Mouse (Mus musculus): ENCODE results near the gene Fanca. TPM values are rescaled to one million over a fixed set of nuclear protein-coding genes. Genes with fewer than 3 reads are reported as not detected.

The Fanca gene
- total and polyA plus RNA-seq, 3 experiments = 26.2 to 48.7 (median 30.3) TPM

DNA sequence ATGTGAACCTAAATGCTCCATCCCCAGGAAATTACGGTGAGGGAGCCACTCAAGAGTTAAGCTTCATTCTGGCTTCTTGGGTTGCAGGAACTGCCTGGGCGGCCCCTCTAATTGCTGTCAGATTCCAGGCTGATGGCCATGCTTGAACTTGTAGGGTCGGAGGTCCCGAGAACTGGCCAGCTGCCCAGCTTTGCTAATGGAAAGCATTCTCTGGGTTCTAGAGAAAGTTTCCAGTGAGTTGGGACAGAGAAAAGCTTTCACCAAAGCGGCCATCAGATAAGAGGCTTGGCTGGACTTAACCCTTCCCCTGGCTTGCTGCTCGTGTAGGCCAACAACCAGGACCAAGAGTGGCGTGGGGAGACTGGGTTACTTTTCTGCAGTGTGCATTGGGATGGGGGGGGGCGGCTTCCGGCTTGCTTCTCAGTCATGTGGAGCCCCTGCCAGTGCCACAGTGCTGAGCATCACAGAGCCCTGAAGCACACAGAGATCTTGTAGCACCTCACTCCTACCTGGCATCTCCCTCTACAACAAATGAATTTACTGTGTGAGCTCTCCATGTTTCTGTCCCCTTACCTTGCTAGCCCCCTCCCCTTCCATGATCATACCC, 30.0 kb upstream of the Fanca start:
- DNase-seq (ENCODE audit: low spot score) (no peak), ATAC-seq (ENCODE audit: extremely low read depth, insufficient number of reproducible peaks, low FRiP score, poor library complexity, severe bottlenecking) (no peak)
- Histone ChIP-seq H3K4me3 (ENCODE audit: low read depth, low read length) (no peak overlapping the region), H3K27me3 (ENCODE audit: insufficient read depth, low read length) (peaks cover 51% of the 10 kb centered on the region), H3K4me1 (ENCODE audit: insufficient read depth, low read depth, low read length) (peaks cover 3% of the 10 kb centered on the region; the same call in 1 of the 2 replicates), H3K9me3 (replicated peaks) (no peaks in the 10 kb centered on the region), H3K36me3 (replicated peaks) (no peaks in the 10 kb centered on the region)
- TF ChIP-seq CTCF (IDR thresholded peaks at IDR 0.05; ENCODE audit: low read depth, low read length) (no peak), TAL1 (conservative IDR thresholded peaks at IDR 0.05; ENCODE audit: low read depth, low read length) (no peak), POLR2AphosphoS5 (IDR thresholded peaks at IDR 0.05; ENCODE audit: insufficient replicate concordance, low read depth, low read length) (no peak), GATA1 (IDR thresholded peaks at IDR 0.05; ENCODE audit: borderline replicate concordance, low read length) (no peak), GATA2 (IDR thresholded peaks at IDR 0.05; ENCODE audit: borderline replicate concordance, low read depth, low read length) (no peak)

- ATAC-seq (ENCODE audit: extremely low read depth, insufficient number of reproducible peaks, low FRiP score, poor library complexity, severe bottlenecking) (no peak), DNase-seq (ENCODE audit: low spot score) (no peak)
- TF ChIP-seq GATA1 (IDR thresholded peaks at IDR 0.05; ENCODE audit: borderline replicate concordance, low read length) = no peak
- TF ChIP-seq POLR2AphosphoS5 (IDR thresholded peaks at IDR 0.05; ENCODE audit: insufficient replicate concordance, low read depth, low read length) = no peak
- TF ChIP-seq TAL1 (conservative IDR thresholded peaks at IDR 0.05; ENCODE audit: low read depth, low read length) = no peak
- TF ChIP-seq GATA2 (IDR thresholded peaks at IDR 0.05; ENCODE audit: borderline replicate concordance, low read depth, low read length) = no peak
- no peak for TF ChIP-seq CTCF (IDR thresholded peaks at IDR 0.05; ENCODE audit: low read depth, low read length)
- no peaks in the 10 kb centered on the region for H3K36me3 ChIP-seq (replicated peaks)
- H3K4me3 ChIP-seq (ENCODE audit: low read depth, low read length) = no peak overlapping the region
- peaks cover 3% of the 10 kb centered on the region; the same call in 1 of the 2 replicates for H3K4me1 ChIP-seq (ENCODE audit: insufficient read depth, low read depth, low read length)
- H3K9me3 ChIP-seq (replicated peaks) = no peaks in the 10 kb centered on the region
- peaks cover 54% of the 10 kb centered on the region for H3K27me3 ChIP-seq (ENCODE audit: insufficient read depth, low read length)
These were observed 28.9 kb upstream of the Fanca start for GRCm38 (mm10) chr8:123347293-123347692.

GRCm38 (mm10) chr8:123345856-123346255, 27.5 kb upstream of the Fanca start:
- Histone ChIP-seq H3K4me1 (ENCODE audit: insufficient read depth, low read depth, low read length) (peaks cover 11% of the 10 kb centered on the region; the same call in 1 of the 2 replicates), H3K36me3 (replicated peaks) (no peaks in the 10 kb centered on the region), H3K27me3 (ENCODE audit: insufficient read depth, low read length) (peaks cover 60% of the 10 kb centered on the region), H3K4me3 (ENCODE audit: low read depth, low read length) (no peak overlapping the region), H3K9me3 (replicated peaks) (no peaks in the 10 kb centered on the region)
- DNase-seq (ENCODE audit: low spot score) = no peak
- no peak for ATAC-seq (ENCODE audit: extremely low read depth, insufficient number of reproducible peaks, low FRiP score, poor library complexity, severe bottlenecking)
- no peak for TF ChIP-seq GATA2 (IDR thresholded peaks at IDR 0.05; ENCODE audit: borderline replicate concordance, low read depth, low read length)

GRCm38 (mm10) chr8:123345135-123345534, 26.8 kb upstream of the Fanca start:
- Histone ChIP-seq H3K4me3 (ENCODE audit: low read depth, low read length) (no peak overlapping the region), H3K36me3 (replicated peaks) (no peaks in the 10 kb centered on the region), H3K4me1 (ENCODE audit: insufficient read depth, low read depth, low read length) (peaks cover 11% of the 10 kb centered on the region; the same call in 1 of the 2 replicates), H3K9me3 (replicated peaks) (no peaks in the 10 kb centered on the region), H3K27me3 (ENCODE audit: insufficient read depth, low read length) (peaks cover 56% of the 10 kb centered on the region)
- no peak for ATAC-seq (ENCODE audit: extremely low read depth, insufficient number of reproducible peaks, low FRiP score, poor library complexity, severe bottlenecking)
- DNase-seq (ENCODE audit: low spot score) = no peak
- no peak for TF ChIP-seq GATA2 (IDR thresholded peaks at IDR 0.05; ENCODE audit: borderline replicate concordance, low read depth, low read length)
- TF ChIP-seq GATA1 (IDR thresholded peaks at IDR 0.05; ENCODE audit: borderline replicate concordance, low read length) = no peak
- TF ChIP-seq POLR2AphosphoS5 (IDR thresholded peaks at IDR 0.05; ENCODE audit: insufficient replicate concordance, low read depth, low read length) = no peak
- no peak for TF ChIP-seq TAL1 (conservative IDR thresholded peaks at IDR 0.05; ENCODE audit: low read depth, low read length)
- TF ChIP-seq CTCF (IDR thresholded peaks at IDR 0.05; ENCODE audit: low read depth, low read length) = no peak

DNA sequence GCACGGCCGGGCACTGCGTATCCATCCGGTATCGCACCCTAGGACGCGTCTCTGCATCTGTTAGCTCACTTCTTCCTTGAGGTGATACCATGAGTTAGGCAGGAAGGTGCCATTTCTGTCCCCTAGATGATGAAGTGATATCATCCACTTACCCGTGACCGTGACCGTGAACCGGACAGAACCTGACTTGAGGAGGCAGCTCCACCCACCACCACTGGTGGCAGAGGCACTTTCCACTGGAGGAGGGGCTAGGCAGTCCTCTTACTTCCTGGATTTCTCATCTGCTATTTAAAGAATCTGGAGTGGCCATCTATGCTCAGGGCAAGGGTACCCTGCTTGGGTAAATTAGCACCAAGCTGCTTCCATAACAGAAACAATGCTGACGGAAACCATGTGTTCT, 25.0 kb upstream of the Fanca start:
- H3K9me3 ChIP-seq (replicated peaks) = no peaks in the 10 kb centered on the region
- no peak for TF ChIP-seq POLR2AphosphoS5 (IDR thresholded peaks at IDR 0.05; ENCODE audit: insufficient replicate concordance, low read depth, low read length)
- no peak for TF ChIP-seq GATA2 (IDR thresholded peaks at IDR 0.05; ENCODE audit: borderline replicate concordance, low read depth, low read length)
- no peak for TF ChIP-seq GATA1 (IDR thresholded peaks at IDR 0.05; ENCODE audit: borderline replicate concordance, low read length)
- no peak for TF ChIP-seq CTCF (IDR thresholded peaks at IDR 0.05; ENCODE audit: low read depth, low read length)
- TF ChIP-seq TAL1 (conservative IDR thresholded peaks at IDR 0.05; ENCODE audit: low read depth, low read length) = no peak
- no peak for ATAC-seq (ENCODE audit: extremely low read depth, insufficient number of reproducible peaks, low FRiP score, poor library complexity, severe bottlenecking)
- H3K36me3 ChIP-seq (replicated peaks) = no peaks in the 10 kb centered on the region
- no peak for DNase-seq (ENCODE audit: low spot score)
- peaks cover 11% of the 10 kb centered on the region; the same call in 1 of the 2 replicates for H3K4me1 ChIP-seq (ENCODE audit: insufficient read depth, low read depth, low read length)
- H3K27me3 ChIP-seq (ENCODE audit: insufficient read depth, low read length) = peaks cover 45% of the 10 kb centered on the region
- H3K4me3 ChIP-seq (ENCODE audit: low read depth, low read length) = no peak overlapping the region

- ATAC-seq (ENCODE audit: extremely low read depth, insufficient number of reproducible peaks, low FRiP score, poor library complexity, severe bottlenecking) = no peak
- Histone ChIP-seq H3K9me3 (replicated peaks) (no peaks in the 10 kb centered on the region), H3K4me1 (ENCODE audit: insufficient read depth, low read depth, low read length) (peaks cover 11% of the 10 kb centered on the region; the same call in 1 of the 2 replicates), H3K27me3 (ENCODE audit: insufficient read depth, low read length) (peaks cover 40% of the 10 kb centered on the region), H3K36me3 (replicated peaks) (no peaks in the 10 kb centered on the region), H3K4me3 (ENCODE audit: low read depth, low read length) (no peak overlapping the region)
- no peak for DNase-seq (ENCODE audit: low spot score)
- TF ChIP-seq GATA2 (IDR thresholded peaks at IDR 0.05; ENCODE audit: borderline replicate concordance, low read depth, low read length) (no peak), TAL1 (conservative IDR thresholded peaks at IDR 0.05; ENCODE audit: low read depth, low read length) (no peak), POLR2AphosphoS5 (IDR thresholded peaks at IDR 0.05; ENCODE audit: insufficient replicate concordance, low read depth, low read length) (no peak), GATA1 (IDR thresholded peaks at IDR 0.05; ENCODE audit: borderline replicate concordance, low read length) (no peak), CTCF (IDR thresholded peaks at IDR 0.05; ENCODE audit: low read depth, low read length) (no peak)
These were observed 24.5 kb upstream of the Fanca start for GRCm38 (mm10) chr8:123342911-123343310.
